Mouse (Mus musculus): ENCODE measurements around the gene Olfr776.
"Not testable (repeated sequence)": the region's sequence is repeated elsewhere in the genome, so short reads cannot be mapped to it uniquely, and the experiment has no call there.

- not testable (repeated sequence) for TF ChIP-seq CTCF (IDR thresholded peaks at IDR 0.05; ENCODE audit: borderline replicate concordance, extremely low read depth, insufficient read depth, insufficient read length); POLR2A (IDR thresholded peaks at IDR 0.05; ENCODE audit: borderline replicate concordance, extremely low read depth, insufficient read depth, insufficient read length, poor library complexity, severe bottlenecking)
These were observed 54.0 kb downstream of the Olfr776 start for GRCm38 (mm10) chr10:129312973-129313372.

Data from brain, embryonic 14.5 days (tissue).